11 mouse cellular contexts compared by ENCODE assay signal in the genomic region with DNA sequence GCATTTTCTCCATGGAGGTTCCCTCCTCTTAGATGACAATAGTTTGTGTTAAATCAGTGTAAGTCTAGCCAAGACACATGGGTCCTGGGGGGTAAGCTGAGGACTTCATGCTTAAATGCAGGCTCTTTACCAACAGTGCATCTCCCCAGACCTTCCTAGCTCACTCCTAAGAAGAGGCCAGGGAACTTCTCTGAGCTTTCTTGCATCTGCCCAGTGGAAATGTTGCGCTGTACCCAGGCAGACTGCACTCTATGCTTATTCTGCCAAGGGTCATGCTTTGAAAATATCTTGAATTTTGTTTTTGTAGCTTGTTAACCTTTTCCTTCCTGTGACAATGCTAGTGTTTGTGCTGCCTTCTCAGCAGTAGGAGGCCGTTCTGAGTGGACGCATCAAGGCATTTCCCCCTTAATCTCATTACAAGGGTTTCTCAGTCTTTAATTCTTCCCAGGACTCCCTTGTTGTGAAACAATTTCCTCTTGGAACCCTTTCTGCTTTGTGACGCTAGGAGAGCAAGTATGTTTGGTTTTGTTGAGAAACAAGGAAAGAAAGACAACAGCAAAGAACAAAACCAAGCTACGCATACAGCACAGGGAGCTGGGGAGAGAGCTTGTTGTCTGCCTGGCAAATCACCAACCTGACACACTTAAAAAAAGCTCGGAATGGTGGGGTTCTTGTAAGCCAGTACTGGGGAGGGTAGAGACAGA.
DNase-seq lines count a peak whose midpoint lies in the region; ATAC-seq and TF ChIP-seq lines count a peak whose summit lies in the region.
"Had no signal": no experiment of that assay in that cellular context is flagged by ENCODE, and none has a peak within 500 bp of the region (broad histone marks: within the 10 kb centered on the region; RNA-seq: fewer than 3 reads in every experiment).

No protein-coding gene starts in this region.

- no peak overlapping the region for H3K9ac ChIP-seq in hindbrain, embryonic 12.5 days
- H3K9ac ChIP-seq in neural tube, embryonic 15.5 days (replicated peaks) = no peak overlapping the region
- H3K9ac ChIP-seq in hindbrain, postnatal 0 days (replicated peaks; ENCODE audit: low read length) = no peak overlapping the region

- H3K4me3 ChIP-seq in hindbrain, embryonic 12.5 days = no peak overlapping the region
- H3K4me3 ChIP-seq in hindbrain, embryonic 10.5 days = no peak overlapping the region
- H3K4me3 ChIP-seq in neural tube, embryonic 15.5 days (replicated peaks) = no peak overlapping the region
- H3K4me3 ChIP-seq in hindbrain, postnatal 0 days (ENCODE audit: low read length) = no peak overlapping the region

- H3K4me1 ChIP-seq in hindbrain, embryonic 12.5 days = peaks cover 21% of the 10 kb centered on the region
- peaks cover 39% of the 10 kb centered on the region for H3K4me1 ChIP-seq in hindbrain, embryonic 10.5 days (replicated peaks)
- H3K4me1 ChIP-seq in neural tube, embryonic 15.5 days = peaks cover 25% of the 10 kb centered on the region
- H3K4me1 ChIP-seq in hindbrain, postnatal 0 days (ENCODE audit: insufficient read depth, low read length) = 0 out of 2 replicates have a peak, but pooled peaks cover 15% of the 10 kb centered on the region

- 49% methylated on average over 6 of the region's 6 CpGs for WGBS in hindbrain, embryonic 12.5 days
- WGBS in hindbrain, embryonic 10.5 days = 49% methylated on average over 6 of the region's 6 CpGs
- 69% methylated on average over 6 of the region's 6 CpGs for WGBS in neural tube, embryonic 15.5 days
- 33% methylated on average over 6 of the region's 6 CpGs for WGBS in hindbrain, postnatal 0 days

- no peak for TF ChIP-seq CTCF in hindbrain, postnatal 0 days (IDR thresholded peaks at IDR 0.05; ENCODE audit: low read depth)

- H3K36me3 ChIP-seq in hindbrain, embryonic 12.5 days = no peaks in the 10 kb centered on the region
- H3K36me3 ChIP-seq in hindbrain, embryonic 10.5 days = no peaks in the 10 kb centered on the region
- H3K36me3 ChIP-seq in neural tube, embryonic 15.5 days = no peaks in the 10 kb centered on the region
- H3K36me3 ChIP-seq in hindbrain, postnatal 0 days (ENCODE audit: insufficient read depth, low read length) = no peaks in the 10 kb centered on the region

- H3K4me2 ChIP-seq in hindbrain, embryonic 12.5 days (replicated peaks) = no peak overlapping the region
- no peak overlapping the region for H3K4me2 ChIP-seq in neural tube, embryonic 15.5 days
- H3K4me2 ChIP-seq in hindbrain, postnatal 0 days (ENCODE audit: low read depth, low read length) = no peak overlapping the region

- H3K27ac ChIP-seq in hindbrain, embryonic 12.5 days = peak overlapping the region; percentile 30; the same call in 1 of the 2 replicates
- H3K27ac ChIP-seq in hindbrain, embryonic 10.5 days = no peak overlapping the region; the same call in 1 of the 2 replicates
- H3K27ac ChIP-seq in neural tube, embryonic 15.5 days (replicated peaks) = 0 out of 2 replicates have a peak overlapping the region, but pooled peaks have one; percentile 11
- H3K27ac ChIP-seq in hindbrain, postnatal 0 days = peak overlapping the region; percentile 54

- no peak for DNase-seq in hindbrain, embryonic 10.5 days (ENCODE audit: low spot score)
- no peak for DNase-seq in neural tube, embryonic 10.5 days (ENCODE audit: extremely low spot score, low spot score)
- no peak for DNase-seq in hindbrain, postnatal 0 days (ENCODE audit: low spot score)
- DNase-seq in urinary bladder, adult 18-20 months (ENCODE audit: low spot score in 2 of 2) = no peak
- DNase-seq in liver = no peak
- no peak for DNase-seq in c-Kit-positive CD71-positive TER-119-positive erythroid progenitor cells, embryonic 14.5 days (ENCODE audit: low spot score)
- DNase-seq: cerebellum, postnatal 25 days; gastrocnemius, postnatal 36 days; right cerebral cortex, postnatal 25 days had no signal

- no peaks in the 10 kb centered on the region for H3K27me3 ChIP-seq in hindbrain, embryonic 12.5 days
- no peaks in the 10 kb centered on the region for H3K27me3 ChIP-seq in hindbrain, embryonic 10.5 days (ENCODE audit: insufficient read depth, poor library complexity, severe bottlenecking)
- no peaks in the 10 kb centered on the region for H3K27me3 ChIP-seq in neural tube, embryonic 15.5 days (replicated peaks)
- no peaks in the 10 kb centered on the region for H3K27me3 ChIP-seq in hindbrain, postnatal 0 days (ENCODE audit: insufficient read depth, low read length)

- ATAC-seq in hindbrain, embryonic 12.5 days (ENCODE audit: low FRiP score) = no peak
- ATAC-seq in neural tube, embryonic 15.5 days (ENCODE audit: low FRiP score) = no peak
- ATAC-seq in hindbrain, postnatal 0 days = no peak

- H3K9me3 ChIP-seq in hindbrain, embryonic 12.5 days (replicated peaks) = no peaks in the 10 kb centered on the region
- H3K9me3 ChIP-seq in hindbrain, embryonic 10.5 days = no peaks in the 10 kb centered on the region
- no peaks in the 10 kb centered on the region for H3K9me3 ChIP-seq in neural tube, embryonic 15.5 days (replicated peaks)
- H3K9me3 ChIP-seq in hindbrain, postnatal 0 days (ENCODE audit: low read length) = no peaks in the 10 kb centered on the region
